Mouse (Mus musculus) frontal cortex, postnatal 25 days (tissue): ENCODE results near the gene Gm20806.
"Not testable (repeated sequence)": the region's sequence is repeated elsewhere in the genome, so short reads cannot be mapped to it uniquely, and the experiment has no call there.

Source experiments
- DNase-seq, 2 experiments: peaks; one replicate each; pipeline ENCODE4 v3.0.0; 2022; ENCODE audit warnings: low spot score in 2 of 2

Gm20806 gene

DNA sequence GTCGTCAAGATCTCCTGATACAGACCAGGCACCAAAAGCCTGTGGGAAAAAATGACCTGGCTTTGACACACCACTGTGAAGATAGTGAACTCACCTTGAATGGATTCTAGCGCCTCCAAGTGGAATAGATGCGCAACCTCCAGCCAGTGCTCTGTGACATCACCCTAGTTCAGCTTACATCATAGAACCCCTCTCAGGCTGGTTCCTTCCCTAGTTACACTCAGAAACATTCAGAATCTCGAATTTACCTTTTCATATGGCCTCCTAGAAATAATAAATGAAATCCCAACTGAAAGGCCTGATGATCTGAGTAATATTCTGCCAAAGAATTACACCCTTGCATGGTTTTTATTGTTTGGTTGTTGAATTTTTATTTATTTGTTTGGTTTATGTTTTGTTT, at the start of gene Gm20806:
TSS of gene Gm20806 (minus strand) at position 101 of the 400 bp plus-strand sequence.
- DNase-seq = not testable (repeated sequence)
